Mouse (Mus musculus): ENCODE data around the gene Apba2.

DNA sequence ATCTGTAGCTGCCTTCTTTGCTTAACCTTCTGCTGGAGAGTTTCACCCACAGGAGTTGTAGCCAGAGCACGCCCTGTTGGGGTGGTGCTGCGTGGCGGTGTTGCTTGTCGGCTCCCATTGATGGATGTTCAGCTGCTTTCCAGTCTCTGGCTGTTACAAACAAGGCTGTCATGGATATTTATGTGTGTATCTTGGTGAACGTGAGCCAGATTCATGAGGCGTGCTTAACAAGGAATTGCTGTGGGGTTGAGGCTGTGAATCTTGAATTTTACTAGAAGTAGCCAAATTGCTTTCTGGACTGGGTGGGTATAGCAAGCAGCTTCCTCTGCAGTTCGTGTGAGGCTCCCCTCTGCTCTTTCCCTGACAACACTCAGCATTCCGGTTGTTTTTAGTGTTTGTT lies 125.0 kb downstream of the Apba2 start:
- TF ChIP-seq CTCF (IDR thresholded peaks at IDR 0.05; ENCODE audit: control insufficient read depth, insufficient read depth, low read length) (no peak), POLR2A (IDR thresholded peaks at IDR 0.05; ENCODE audit: borderline replicate concordance, control insufficient read depth, low read depth, low read length) (no peak)

Measured in bone marrow, adult 2 months (tissue).